Mouse (Mus musculus) embryonic stem cell, embryonic (primary cell): ENCODE data around the gene Lhx5.

Experiments used
- CTCF ChIA-PET, 4 experiments: fragments of 300-600 bp in 2 of 4; fragments of 350-600 bp in 2 of 4; sonication (Branson Sonifier 250); formaldehyde crosslinking; loops; one replicate each; lab custom pipeline; 2022; ENCODE audit warnings: inconsistent platforms in 2 of 4; lab: Charles Lee
- POLR2A ChIA-PET, 4 experiments: fragments of 300-600 bp in 2 of 4; fragments of 350-600 bp in 2 of 4; sonication (Branson Sonifier 250); formaldehyde crosslinking; loops; one replicate each; lab custom pipeline; 2022; ENCODE audit warnings: antibody characterized with exemption in 4 of 4, inconsistent platforms in 1 of 4; lab: Charles Lee

The Lhx5 gene

GRCm38 (mm10) chr5:120438991-120439710 is 7.7 kb downstream of the Lhx5 start:
- ChIA-PET POLR2A (interaction anchor here in 3 of 4 experiments (0.6 to 1.1 kb wide), 3 partner anchors 8 to 14 kb away, joined by 3 to 7 read pairs (median 3); no protein-coding TSS in a partner anchor), CTCF (interaction anchor here in 3 of 4 experiments (0.7 to 1.9 kb wide), 6 partner anchors 19 to 305 kb away, joined by 3 to 20 read pairs (median 6); no protein-coding TSS in a partner anchor)

DNA sequence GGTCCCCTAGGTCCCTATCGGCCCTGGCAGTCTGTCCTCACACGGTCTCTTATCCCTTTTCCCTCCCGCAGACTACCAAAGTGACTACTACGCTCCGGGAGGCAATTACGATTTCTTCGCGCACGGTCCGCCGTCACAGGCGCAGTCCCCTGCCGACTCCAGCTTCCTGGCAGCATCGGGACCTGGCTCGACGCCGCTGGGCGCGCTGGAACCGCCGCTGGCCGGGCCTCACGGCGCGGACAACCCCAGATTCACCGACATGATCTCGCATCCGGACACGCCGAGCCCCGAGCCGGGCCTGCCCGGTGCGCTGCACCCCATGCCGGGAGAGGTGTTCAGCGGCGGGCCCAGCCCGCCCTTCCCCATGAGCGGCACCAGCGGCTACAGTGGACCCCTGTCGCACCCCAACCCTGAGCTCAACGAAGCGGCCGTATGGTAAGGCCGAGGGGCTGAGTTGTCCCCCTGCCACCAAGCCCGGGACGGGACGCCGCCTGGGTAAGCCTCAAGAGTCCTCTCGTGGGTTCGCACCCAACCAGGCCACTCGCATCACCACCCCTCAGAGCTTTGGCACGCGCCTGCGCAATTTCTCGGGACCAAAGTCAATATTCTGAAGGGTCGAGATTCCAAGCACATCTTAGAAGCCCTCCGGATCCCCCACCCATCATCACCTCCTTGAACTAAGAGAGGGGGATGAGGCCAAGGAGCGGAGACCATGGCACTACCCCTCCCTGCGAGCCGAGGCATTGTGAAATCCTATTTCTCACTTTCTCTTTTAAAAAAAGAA is 8.6 kb downstream of the Lhx5 start:
- ChIA-PET CTCF (interaction anchor here (0.5 to 1.9 kb wide), 39 partner anchors 8 to 337 kb away, joined by 3 to 20 read pairs (median 3); partner anchors contain the start of gene Lhx5 (in 2 of the 4)), POLR2A (interaction anchor here in 2 of 4 experiments (0.6 to 1.2 kb wide), 4 partner anchors 8 to 15 kb away, joined by 3 to 5 read pairs (median 4); partner anchors contain the start of gene Lhx5 (in 1 of the 2))

- ChIA-PET CTCF (interaction anchor here (0.5 to 1.9 kb wide), 42 partner anchors 8 to 820 kb away, joined by 3 to 20 read pairs (median 4); partner anchors contain the start of gene Lhx5 (in 2 of the 4)), POLR2A (interaction anchor here in 3 of 4 experiments (0.6 to 1.2 kb wide), 6 partner anchors 9 to 156 kb away, joined by 4 to 9 read pairs (median 5); partner anchors contain the start of gene Lhx5 (in 1 of the 3))
Measured at GRCm38 (mm10) chr5:120440733-120441132, 9.2 kb downstream of the Lhx5 start.

- CTCF ChIA-PET, result interaction anchor here in 3 of 4 experiments (0.6 to 1.6 kb wide), 7 partner anchors 7 to 303 kb away, joined by 3 to 5 read pairs (median 3); partner anchors contain the start of gene Plbd2 (in 1 of the 3)
- POLR2A ChIA-PET, result interaction anchor here in 2 of 4 experiments (0.6 to 1.1 kb wide), 2 partner anchors 8 to 10 kb away, joined by 4 to 7 read pairs; no protein-coding TSS in a partner anchor
Measured at GRCm38 (mm10) chr5:120447305-120447704, 15.8 kb downstream of the Lhx5 start.

DNA sequence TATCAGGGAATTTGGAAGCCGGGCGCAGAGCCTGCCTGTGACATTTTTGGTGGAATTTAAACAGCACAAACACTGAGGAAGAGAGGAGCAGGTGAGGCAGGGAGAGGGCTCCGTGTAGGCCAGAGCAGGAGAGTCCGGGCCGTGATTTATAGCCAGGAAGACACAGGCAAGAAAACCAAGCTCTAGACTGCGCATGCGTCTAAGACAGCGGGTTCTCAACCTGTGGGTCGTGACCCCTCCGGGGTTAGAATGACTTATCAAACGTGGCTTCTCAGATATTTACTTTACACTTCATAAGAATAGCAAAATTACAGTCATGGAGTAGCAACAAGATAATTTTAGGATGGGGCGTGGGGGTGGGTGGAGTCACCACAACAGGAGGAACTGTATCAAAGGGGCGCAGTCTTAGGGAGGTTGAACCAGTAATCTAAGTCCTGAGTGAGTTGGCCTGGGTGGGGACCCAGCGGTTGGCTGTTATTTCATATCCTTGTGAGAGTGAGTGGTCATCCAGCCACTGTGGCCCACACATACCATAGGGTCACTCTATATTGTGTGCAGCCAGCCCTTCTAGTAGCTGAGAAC is 23.3 kb downstream of the Lhx5 start:
- ChIA-PET POLR2A (interaction anchor here in 3 of 4 experiments (0.6 to 1.3 kb wide), 4 partner anchors 14 to 1488 kb away, joined by 3 to 4 read pairs (median 4); no protein-coding TSS in a partner anchor), CTCF (interaction anchor here (0.5 to 1.5 kb wide), 11 partner anchors 8 to 719 kb away, joined by 3 to 11 read pairs (median 3); no protein-coding TSS in a partner anchor)

- POLR2A ChIA-PET, result interaction anchor here in 1 of 4 experiments (0.8 to 1.3 kb wide), 2 partner anchors 46 to 174 kb away, joined by 3 read pairs; no protein-coding TSS in a partner anchor
- CTCF ChIA-PET, result interaction anchor here in 2 of 4 experiments (0.9 to 1.7 kb wide), 2 partner anchors 8 to 302 kb away, joined by 3 to 4 read pairs; no protein-coding TSS in a partner anchor
Measured at GRCm38 (mm10) chr5:120456253-120456652, 24.8 kb downstream of the Lhx5 start.

DNA sequence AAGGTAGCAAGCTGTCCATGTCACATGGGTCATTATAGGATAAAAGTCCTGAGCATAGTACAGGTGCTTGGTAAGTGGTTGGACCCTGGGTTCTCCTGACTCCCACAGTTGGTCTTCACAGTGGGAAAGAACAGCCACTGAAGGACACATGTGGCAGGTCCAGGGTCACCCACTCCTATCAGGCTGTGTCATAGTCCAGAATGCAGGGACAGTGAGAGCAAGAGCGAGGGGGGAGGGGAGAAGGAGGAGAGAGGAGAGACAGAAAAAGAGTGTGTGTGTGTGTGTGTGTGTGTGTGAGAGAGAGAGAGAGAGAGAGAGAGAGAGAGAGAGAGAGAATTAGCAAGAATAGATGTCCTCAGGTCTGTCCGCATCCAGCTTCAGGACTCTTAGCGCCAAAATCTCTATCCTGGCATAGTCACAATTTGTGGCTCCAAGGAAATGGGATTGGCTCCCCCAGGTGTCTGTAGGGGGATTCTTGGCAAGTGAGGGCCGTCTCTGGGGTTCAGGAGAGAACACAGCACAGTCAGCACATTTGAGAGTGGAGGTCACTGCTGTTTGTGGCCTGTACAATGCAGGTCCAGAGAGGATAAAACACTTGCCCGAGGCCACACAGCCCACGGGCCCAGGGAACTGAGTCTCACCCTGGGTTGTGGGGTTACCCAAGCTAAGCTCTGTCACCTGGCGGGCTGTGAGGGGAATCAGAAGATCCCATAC is 25.5 kb downstream of the Lhx5 start:
- ChIA-PET POLR2A (interaction anchor here in 3 of 4 experiments (0.6 to 1.4 kb wide), 14 partner anchors 11 to 1698 kb away, joined by 3 to 7 read pairs (median 3); no protein-coding TSS in a partner anchor), CTCF (interaction anchor here (0.5 to 2.8 kb wide), 44 partner anchors 9 to 773 kb away, joined by 3 to 15 read pairs (median 3); no protein-coding TSS in a partner anchor)

- CTCF ChIA-PET, result interaction anchor here (0.6 to 2.8 kb wide), 51 partner anchors 8 to 369 kb away, joined by 3 to 17 read pairs (median 4); no protein-coding TSS in a partner anchor
- POLR2A ChIA-PET, result interaction anchor here (0.6 to 1.4 kb wide), 18 partner anchors 10 to 1699 kb away, joined by 3 to 7 read pairs (median 3); no protein-coding TSS in a partner anchor
Measured at GRCm38 (mm10) chr5:120457628-120458027, 26.1 kb downstream of the Lhx5 start.

GRCm38 (mm10) chr5:120459133-120459532 is 27.6 kb downstream of the Lhx5 start:
- CTCF ChIA-PET, result interaction anchor here in 2 of 4 experiments (0.5 to 2.8 kb wide), 9 partner anchors 19 to 1147 kb away, joined by 3 to 17 read pairs (median 3); no protein-coding TSS in a partner anchor
- POLR2A ChIA-PET, result interaction anchor here in 3 of 4 experiments (0.6 to 1.5 kb wide), 8 partner anchors 24 to 357 kb away, joined by 3 to 6 read pairs (median 4); no protein-coding TSS in a partner anchor

DNA sequence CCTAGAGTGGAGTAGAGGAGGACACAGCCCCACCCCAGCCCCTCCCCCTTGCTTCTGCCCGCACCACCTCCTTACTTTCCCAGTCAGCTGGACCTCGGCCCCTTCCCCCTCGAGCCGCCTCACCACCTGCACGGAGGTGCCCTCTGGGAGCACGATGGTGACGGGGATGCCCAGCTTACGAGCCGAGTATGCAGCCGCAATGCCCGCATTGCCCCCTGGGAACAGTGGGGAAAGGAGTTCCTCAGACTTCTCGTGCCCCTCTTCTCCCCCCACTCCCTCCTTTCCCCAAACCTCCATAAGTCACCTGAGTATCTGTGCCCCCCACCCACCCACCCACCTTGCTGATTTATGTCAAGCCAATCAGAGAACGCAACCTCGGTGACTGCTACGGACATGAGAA is 30.4 kb downstream of the Lhx5 start:
- ChIA-PET CTCF (interaction anchor here in 1 of 4 experiments (2.0 kb wide), 1 partner anchor 143 kb away, joined by 7 read pairs; no protein-coding TSS in a partner anchor), POLR2A (no interaction called here)

GRCm38 (mm10) chr5:120464321-120464720 is 32.8 kb downstream of the Lhx5 start:
- ChIA-PET CTCF (interaction anchor here (0.5 to 2.9 kb wide), 22 partner anchors 9 to 369 kb away, joined by 3 to 21 read pairs (median 3); partner anchors contain the start of genes Lhx5 (in 1 of the 4) and Sds (in 1 of the 4)), POLR2A (interaction anchor here in 2 of 4 experiments (0.6 to 0.9 kb wide), 2 partner anchors 12 to 39 kb away, joined by 3 read pairs; partner anchors contain the start of gene Plbd2 (in 1 of the 2))

DNA sequence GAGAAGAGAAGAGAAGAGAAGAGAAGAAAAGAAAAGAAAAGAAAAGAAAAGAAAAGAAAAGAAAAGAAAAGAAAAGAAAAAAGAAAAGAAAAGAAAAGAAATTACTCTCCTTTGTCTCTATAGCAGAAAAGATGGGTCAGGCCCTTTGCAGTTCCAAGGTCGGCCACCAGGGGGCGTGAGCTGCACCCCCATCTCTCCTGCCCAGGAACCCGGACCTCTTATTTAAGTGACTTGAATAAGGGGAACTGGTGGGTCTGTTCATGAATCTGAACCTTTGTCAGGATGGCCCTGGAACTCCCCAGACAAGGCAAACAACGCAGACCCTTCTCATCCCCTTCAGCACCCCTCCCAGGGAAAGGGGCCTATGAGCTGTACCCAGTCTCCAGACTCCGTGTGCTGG is 33.6 kb downstream of the Lhx5 start:
- CTCF ChIA-PET, result interaction anchor here (0.5 to 2.9 kb wide), 55 partner anchors 8 to 376 kb away, joined by 3 to 21 read pairs (median 4); partner anchors contain the start of gene Sds (in 4 of the 4)

DNA sequence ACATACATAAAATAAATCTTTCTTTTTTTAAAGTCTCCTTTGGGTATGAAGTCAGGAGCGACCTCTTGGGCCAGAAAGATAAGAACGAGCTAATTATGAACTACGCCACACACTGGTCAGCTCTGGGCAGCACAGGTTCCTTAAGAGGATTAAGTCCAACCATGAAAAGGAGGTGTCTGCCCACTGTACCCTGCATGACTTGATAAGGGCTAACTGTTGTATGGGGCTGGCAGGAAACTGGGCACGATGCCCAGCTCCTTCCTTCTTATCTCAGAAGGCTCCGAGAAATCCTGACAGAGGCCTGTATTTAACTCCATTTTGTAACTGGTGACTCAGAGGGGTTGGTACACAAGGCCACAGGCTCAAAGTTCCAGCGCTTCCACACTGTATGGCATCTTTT is 34.4 kb downstream of the Lhx5 start:
- POLR2A ChIA-PET, result interaction anchor here in 2 of 4 experiments (0.6 to 1.5 kb wide), 5 partner anchors 9 to 257 kb away, joined by 3 to 4 read pairs (median 3); no protein-coding TSS in a partner anchor
- CTCF ChIA-PET, result interaction anchor here (0.6 to 2.9 kb wide), 54 partner anchors 8 to 883 kb away, joined by 3 to 21 read pairs (median 4); partner anchors contain the start of gene Sds (in 4 of the 4)

More for the DNA sequence above, 33.6 kb downstream of the Lhx5 start:
- POLR2A ChIA-PET, result interaction anchor here in 2 of 4 experiments (1.0 to 1.5 kb wide), 3 partner anchors 9 to 98 kb away, joined by 3 to 4 read pairs (median 4); no protein-coding TSS in a partner anchor

GRCm38 (mm10) chr5:120467026-120467425 is 35.5 kb downstream of the Lhx5 start:
- ChIA-PET POLR2A (interaction anchor here in 3 of 4 experiments (0.5 to 1.0 kb wide), 4 partner anchors 9 to 1578 kb away, joined by 3 read pairs; partner anchors contain the start of gene Sds (in 1 of the 3)), CTCF (interaction anchor here in 2 of 4 experiments (0.5 to 2.8 kb wide), 14 partner anchors 8 to 365 kb away, joined by 3 to 14 read pairs (median 6); partner anchors contain the start of gene Sds (in 1 of the 2))

- POLR2A ChIA-PET, result interaction anchor here in 2 of 4 experiments (1.3 to 1.6 kb wide), 2 partner anchors 14 to 24 kb away, joined by 4 read pairs; no protein-coding TSS in a partner anchor
- CTCF ChIA-PET, result interaction anchor here in 2 of 4 experiments (0.6 to 1.9 kb wide), 4 partner anchors 11 to 1600 kb away, joined by 3 to 9 read pairs (median 4); no protein-coding TSS in a partner anchor
Measured at GRCm38 (mm10) chr5:120468336-120468735, 36.8 kb downstream of the Lhx5 start.
